Mouse (Mus musculus): ENCODE results near the gene Kat6b. TPM values are rescaled to one million over a fixed set of nuclear protein-coding genes. Genes with fewer than 3 reads are reported as not detected.
A peak's percentile ranks its signal among the peaks of the same experiment; 100 is the strongest.

Kat6b gene
- polyA plus RNA-seq, 1 experiment from 2014 or later, result 8.1 TPM

DNA sequence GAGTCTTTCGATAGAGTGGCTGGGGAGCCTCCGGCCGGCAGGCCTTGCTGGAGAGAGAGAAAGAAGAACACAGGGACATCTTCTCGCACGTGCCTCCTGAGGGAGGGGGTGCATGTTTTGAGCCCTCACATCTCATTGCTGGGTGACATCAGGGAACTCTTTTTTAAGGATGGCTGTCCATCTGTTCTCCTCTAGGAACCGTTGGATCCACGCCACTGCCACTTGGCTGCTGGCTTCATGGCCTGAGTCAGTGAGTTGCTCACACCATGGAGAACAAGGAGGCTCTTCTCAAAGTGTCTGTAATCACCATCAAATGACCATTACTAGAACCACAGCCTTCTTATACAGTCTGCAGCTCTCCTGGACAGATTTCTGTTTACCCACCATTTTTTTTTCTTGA, 108.4 kb downstream of the Kat6b start:
- DNase-seq (ENCODE audit: low spot score), result no peak

DNA sequence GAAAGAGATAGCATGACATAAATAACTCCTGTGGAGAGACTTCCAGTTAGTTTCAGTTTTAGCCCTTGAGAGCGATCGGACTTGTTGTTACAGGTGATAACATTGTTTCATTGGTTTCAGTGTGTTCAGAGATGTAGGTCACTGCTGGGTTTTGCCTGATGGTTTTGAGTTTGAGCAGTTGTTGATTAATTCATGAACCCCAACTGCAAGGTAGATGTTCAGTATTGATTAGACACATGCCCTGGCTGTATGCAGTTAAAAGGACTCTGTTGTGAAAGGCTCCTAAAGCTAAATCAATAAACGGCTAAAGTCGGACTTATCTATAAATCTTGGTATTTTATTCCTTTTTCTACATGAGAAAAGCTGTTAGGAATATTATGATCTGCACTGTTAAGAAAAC, 109.0 kb downstream of the Kat6b start:
- no peak for DNase-seq (ENCODE audit: low spot score)

DNA sequence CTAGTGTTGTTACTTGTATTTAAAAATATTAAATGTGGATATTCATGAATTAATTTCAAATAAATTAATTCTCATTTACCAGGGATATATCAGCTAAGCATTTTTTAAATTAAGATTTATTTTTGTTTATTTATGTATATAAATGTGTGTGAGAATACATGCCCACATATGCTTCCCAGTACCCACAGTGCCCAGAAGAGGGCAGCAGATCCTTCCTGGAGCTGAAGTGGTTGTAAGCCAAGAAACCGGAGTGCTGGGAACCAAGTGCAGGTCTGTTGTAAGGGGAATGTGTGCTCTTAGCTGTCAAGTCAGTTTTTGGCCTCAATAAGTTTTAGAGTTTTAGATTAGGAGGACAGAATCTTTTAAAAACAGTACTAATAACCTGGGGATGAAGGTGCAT, 110.9 kb downstream of the Kat6b start:
- DNase-seq (ENCODE audit: low spot score), result no peak

DNA sequence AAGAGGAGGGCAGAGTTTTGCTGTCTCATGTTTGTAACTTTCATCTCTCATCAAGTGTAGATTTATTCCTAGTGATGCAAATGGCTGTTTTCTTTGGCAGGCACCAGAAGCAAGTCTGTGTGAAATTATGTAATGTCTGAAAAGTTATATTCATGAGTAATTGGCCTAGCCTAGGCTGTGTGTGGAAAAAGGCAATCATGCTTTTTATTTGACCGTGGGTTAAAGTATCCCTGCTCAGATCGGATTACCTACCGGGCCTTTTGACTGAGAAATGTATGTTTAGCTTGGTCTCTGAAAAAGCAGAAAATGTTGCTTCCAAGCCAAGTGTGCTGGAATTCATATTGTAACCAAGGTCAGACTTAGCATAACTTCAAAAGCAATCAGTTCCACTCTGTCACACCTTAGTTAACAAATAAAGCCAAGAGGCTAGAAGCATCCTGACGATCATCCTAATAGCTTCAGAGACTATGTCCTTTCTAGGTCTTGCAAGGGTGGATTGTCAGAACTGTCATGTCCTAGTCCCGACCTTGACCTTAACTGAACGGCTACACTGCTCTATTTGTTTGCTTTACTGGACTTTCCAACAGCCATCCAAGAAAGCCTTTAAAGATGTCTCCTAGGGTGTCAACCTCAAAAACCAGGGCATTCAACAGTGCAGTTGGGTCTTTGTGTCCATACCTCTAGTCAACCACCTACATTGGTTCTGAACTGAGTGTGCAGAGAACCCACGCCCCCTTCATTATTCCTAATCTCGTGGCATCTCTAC, 111.9 kb downstream of the Kat6b start:
- DNase-seq (ENCODE audit: low spot score), result no peak

DNA sequence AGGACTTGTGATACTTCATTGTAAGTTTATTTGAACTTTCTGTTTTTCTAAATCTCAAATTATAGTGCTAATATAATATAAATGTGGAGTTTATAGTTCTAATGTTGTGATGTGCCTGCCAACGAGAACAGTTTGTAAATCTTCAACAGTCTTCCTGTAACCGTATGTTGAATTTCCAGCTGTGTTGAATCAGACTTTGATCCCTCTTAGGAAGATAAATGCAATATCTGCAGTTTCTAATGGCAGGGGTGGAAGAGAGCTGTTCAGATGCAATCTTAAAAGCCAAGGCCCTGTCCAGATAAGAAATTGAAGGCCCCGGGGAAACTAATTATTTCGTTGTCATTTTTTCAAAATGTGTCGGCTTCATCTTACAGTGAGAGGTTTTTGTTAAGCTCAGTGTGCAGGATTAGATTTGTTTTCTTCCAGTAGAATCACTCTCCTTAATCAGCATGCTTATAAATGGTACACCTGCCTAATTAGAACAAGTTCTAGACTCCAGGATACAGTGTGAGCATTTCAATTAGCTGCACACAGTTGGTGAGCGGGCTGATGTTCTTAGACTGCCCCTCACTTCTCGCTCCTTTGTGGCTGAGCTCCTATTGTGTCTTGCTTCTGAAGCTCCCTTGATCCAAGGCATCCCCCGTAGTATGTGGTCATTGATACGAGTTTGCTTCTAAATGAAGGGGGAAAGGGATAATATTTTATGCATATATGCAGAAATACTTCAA, 118.4 kb downstream of the Kat6b start:
- DNase-seq (ENCODE audit: low spot score), result no peak

DNA sequence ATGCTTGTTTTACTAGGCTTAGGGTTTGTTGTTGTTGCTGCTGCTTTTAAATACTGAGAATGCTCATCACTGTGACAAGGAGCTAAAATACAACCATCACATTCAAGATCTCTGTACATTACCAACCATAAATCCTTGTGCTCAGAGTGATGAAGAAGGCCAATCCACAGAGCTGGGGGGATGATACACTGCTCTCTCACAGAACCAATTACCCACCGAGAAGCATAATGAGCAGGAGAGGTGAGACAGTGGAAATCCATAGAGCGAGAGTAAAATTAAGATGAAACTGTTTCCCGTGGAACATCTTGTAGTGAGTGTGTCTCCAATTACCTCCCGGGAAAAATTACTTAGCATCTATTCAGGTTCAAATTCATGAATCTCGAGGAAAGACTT, 118.9 kb downstream of the Kat6b start:
- DNase-seq (ENCODE audit: low spot score), result no peak

DNA sequence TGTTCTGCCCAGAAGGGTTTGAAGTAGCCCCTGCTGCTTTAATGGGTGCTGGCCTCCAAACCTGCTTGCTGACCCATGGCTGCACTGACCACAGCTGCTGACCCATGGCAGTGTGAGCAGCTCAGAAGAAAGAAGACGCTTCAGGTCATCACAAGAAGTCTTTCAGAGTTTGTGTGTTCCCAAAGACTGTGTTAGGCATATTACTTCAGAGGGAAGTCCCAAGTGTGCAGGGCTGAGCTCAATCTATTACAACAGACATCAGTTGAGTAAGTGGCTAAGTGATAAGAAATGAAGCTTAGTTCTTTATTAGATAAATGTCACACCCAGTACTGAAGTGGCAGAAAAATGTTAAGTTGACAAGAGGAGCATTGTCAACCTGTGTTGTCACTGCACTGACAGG, 119.4 kb downstream of the Kat6b start:
- no peak for DNase-seq (ENCODE audit: low spot score)

DNA sequence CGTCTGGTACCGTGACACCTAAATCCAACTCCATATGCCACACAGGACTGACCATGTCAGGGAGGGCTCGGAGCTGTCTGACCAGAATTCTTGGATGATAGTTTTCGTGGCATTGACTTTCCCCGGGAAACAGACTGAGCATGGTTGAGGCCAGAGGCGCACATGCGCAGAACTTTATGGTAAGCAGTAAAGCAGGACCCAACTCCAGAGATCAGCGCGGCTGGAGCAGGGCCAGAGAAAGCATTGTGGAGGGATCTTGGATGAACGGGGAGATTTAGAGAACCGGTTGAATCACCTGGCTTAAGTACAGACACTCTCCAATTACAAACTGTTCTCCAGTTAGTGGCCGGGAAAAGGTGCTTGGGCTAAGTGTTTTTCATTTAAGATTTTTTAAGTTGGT, 120.9 kb downstream of the Kat6b start:
- DNase-seq (ENCODE audit: low spot score), result no peak

DNA sequence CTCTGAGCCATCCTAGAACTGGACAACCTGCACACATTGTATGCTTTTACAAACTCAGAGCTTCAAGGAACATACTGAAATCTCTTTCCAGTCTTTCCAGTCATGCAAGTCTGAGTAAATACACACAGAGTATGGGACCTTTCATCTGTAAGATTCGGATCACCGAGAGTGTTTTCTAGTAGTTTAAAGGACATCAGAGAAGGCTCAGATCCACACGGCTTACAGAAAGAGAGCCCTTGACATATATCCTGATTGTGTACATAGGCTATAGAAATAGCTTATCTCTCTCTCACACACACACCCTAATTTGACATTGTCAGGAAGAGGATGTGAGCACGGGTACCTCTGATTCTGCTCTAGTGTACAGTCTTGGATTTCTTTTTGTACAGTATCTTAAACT, 121.7 kb downstream of the Kat6b start:
- DNase-seq (ENCODE audit: low spot score), result no peak

DNA sequence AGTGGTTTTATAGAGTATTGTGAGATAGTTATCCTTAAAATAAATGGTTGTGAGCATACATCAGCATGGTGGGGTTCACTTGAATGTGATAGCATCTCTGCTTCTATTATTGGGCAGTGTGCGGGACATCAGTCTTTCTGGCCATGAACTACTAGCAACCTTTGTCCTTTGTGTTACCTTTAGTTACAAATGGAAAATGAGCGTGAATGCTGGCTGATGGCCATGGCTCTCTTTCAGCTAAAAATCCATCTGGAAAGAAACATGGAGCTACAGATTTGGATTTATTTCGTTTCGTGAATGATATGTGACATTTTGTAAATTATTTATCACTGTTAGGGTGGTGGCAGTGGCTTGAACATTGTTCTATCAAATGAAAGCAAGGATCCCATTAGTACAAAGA, 126.5 kb downstream of the Kat6b start:
- DNase-seq (ENCODE audit: low spot score), result no peak

DNA sequence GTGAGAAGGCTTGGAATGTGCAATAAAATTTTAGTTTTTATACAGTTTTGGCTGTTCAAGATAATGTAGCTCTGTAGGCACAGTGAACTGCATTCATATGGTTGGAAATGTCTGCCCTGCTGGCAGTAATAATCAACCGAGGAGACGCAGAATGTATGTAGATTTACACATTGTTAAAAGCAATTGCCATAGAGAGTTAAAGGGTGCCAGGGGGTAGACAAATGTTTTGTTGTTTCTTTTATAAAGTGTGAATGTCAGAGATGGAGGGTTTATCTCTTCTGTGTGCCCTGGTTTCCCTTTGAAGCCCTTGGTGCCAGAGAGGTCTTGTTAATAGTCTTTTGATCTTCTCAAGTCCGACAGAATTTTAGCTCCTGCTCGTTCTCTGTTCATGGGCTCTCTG, 127.7 kb downstream of the Kat6b start:
- DNase-seq (ENCODE audit: low spot score), result no peak

DNA sequence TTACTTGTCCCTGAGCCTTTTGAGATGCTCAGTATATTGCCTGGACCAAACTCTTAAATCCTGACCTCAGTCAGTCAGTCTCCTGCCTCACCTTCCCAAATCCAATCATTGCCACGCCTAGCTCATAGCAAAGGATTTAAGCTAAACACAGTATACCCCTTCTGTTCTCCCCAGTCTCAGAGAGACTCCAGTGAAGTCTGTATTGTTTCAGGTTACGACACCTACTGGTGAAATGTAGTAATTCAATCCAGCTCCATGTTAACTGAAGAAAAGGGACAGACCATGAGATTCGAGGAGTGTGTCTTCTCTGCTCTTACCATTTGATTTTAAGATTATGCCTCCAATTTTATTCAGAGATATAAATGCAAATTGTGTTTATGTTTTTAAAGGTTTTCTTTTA, 129.0 kb downstream of the Kat6b start:
- peak; percentile 74 for DNase-seq (ENCODE audit: low spot score)

DNA sequence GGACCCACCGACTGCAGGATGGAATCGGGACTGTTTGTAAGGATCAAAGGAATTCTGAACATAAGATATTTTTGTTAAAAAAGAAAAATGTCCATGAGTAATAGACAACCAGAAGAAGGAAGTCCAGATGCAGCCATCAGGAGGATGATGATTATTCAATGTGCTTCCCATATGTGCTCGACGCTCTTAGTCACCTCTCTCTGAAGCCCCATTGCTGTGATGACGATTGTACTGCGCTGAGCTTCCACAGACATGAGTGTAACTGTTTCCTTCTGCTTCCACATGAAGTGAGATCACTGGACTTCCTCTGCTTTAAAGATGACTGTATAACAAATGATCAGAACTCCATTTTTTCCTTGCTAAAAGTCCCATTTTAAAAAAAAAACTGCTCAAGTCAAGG, 131.8 kb downstream of the Kat6b start:
- no peak for DNase-seq (ENCODE audit: low spot score)

DNA sequence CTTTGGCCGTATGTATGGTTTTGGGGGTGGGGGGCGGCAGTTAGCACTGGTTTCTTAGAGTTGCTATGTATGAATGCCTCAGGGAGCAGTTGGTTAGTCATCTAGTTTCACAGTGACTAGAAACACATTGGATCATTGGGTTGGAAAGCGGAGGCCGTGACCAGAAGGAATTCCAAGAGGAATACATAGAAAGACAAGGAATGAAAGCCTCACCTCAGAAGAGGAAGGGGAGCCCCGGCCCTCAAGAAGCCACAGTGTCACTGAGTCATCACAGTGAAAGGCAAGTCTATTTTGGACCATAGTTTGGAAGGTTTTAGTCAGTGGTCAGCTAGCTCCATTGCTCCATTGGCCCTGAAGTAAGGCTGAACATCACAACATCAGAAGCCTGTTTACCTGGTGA, 132.9 kb downstream of the Kat6b start:
- no peak for DNase-seq (ENCODE audit: low spot score)

DNA sequence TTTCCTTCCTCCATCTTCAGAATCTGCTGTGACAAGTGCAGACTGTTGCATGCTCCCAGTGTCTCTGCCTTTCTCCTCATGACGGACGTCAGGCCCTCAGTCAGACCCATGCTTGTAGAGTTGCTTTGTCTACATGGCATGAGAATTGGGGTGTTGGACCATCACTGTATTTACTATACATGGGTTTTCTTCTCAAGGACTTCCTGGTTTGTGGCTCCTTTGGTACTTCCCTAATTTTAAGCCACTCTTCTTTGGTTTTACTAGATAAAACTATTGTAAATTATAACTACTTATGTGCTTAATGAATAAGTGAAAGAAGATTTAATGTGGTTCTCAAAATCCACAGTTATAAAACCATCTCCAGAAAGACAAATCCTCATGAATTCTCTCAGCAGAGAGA, 134.6 kb downstream of the Kat6b start:
- DNase-seq (ENCODE audit: low spot score), result no peak

DNA sequence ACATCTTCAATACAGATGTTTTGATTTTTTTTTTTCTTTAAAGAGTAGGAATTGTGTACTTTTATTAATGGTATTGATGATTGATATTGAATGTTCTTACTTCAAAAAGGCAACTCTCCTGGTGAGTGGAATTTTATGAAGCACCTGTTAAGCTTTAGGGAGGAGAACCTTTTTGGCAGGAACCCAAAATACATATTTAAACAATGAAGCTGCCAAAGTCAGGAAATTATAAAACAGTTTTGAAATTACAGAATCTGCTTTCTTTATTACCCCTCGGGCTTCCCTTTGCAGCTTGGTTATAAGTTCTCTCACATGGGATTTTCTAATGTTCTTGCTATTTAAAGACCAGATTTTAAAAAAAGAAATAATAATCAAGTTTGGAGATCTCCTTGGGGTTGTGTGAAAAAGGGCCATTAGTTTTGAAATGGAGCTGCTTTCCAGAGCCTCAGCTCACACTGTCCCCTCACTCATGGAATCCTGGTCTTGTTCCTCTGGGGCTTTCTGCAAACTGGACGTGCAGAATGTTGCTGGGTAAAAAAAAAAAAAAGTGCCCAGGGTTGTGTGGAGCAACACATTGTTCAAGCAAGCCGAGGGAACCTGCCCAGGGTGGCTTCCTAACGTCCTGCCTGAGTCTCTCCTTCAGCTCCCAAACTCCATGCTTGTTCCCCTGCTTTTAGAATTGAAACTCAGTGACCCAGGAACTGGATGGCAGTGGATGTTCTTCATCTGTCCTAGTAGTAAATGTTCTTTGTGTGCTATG, 136.2 kb downstream of the Kat6b start:
- DNase-seq (ENCODE audit: low spot score), result no peak

DNA sequence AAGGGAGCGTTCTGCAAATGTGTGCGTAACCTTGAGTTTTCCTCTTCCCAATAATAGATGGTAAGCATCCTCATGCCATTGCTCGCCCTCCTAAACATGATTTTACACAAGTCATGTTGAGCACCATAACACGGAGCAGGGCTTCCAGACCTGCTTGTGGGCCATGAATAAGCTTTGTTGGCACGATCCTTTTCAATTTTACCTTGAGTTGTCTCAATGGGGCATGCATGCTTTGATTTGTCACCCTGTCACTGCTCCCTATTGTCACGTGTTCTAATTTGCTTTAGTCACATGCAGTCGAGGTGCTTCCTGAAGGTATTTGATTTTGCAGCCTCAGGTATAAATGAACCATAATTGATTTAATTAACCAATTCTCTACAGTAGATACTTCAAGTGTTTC, 138.7 kb downstream of the Kat6b start:
- DNase-seq (ENCODE audit: low spot score), result no peak

DNA sequence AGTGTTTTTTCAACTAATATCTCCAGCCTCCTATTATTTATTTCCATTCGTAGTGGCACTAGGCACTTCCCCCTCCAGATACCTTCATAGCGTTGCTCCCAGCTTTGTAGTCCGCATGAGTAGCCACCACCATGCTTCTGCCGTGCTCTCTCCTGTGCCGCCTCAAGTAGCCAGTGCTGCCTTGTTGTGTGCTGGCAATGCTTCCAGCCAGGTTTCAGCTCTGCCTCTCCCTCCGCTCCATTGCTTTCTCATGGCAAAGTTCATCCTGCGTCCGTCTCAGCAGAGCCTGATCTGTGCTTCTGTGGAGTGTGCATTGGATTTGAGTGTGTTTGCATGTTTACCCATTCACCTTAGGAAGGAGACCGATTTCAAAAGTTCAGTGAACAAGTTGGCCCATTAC, 144.7 kb downstream of the Kat6b start:
- no peak for DNase-seq (ENCODE audit: low spot score)

DNA sequence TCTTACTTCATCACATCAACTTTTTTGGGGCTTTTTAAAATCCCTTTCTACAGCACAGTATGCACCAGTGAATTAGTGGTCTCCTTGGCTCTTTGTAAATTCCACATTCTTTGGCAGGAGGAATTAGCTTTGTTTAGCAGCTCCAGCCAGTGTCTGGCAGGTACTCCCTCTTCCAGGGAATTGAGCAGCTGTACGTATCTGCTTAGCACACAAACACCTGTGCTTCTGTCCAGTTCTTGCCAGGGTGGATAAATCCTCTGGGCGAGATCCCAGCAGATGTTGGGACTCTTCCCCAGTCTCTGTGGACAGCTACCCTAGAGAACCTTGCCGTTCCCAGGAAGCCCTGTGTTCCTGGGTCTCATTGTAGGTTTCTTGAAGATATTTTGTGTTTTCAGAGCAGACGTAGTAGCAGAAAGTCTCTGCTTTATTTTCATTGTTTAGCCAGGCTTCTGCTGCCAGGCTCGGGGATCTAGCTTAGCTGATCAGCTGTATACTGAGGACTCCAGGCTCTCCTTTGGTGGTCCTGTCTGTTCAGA, 150.5 kb downstream of the Kat6b start:
- DNase-seq (ENCODE audit: low spot score), result no peak

DNA sequence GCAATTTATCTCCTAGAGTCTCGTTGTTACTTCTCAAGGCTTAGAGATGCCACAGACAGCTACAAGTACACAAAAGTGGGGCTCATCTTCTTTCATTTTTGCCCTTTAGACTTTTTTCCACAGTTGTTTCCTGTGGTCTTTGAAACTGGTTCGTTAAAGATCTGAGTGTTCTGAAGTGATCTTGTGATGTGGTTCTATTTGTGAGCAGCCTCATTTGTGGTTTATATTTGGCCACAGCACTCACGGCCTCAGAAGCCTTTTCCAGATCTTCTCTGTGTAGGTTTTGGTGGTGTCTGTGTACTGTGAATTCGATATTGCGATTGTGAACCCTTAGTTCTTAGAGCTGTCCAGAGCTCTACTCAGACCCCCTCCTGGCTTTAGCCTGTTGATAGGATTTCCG, 155.3 kb downstream of the Kat6b start:
- DNase-seq (ENCODE audit: low spot score), result peak; percentile 51

DNA sequence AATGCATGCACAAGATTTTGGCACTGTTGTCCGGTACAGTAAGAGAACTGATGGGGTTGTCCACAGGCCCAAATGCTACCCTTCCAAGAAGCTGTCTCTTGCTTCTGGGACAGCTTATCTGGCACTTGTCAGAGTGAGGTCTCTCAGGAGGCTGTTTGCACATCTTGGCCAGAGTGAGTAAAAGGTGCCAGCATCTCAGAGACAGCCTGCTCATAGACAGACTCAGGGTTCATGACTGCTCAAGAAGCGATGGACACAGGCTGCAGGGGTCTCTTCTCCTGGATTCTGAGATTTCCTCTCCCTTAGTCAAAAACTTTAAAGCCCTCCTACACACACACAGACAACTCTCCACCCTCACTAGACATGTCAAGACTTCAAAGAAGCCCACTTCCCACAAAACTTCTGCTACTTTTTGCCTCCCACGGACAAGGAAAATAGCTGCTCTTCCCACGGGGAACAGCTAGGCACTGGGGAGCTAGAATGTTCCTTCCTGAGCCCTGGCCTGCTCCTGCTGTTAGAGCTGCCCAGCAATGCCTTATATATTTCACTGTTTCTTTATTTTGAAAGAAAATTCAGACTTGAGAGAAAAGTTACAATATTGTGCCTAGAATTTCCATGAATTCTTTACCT, 159.7 kb downstream of the Kat6b start:
- no peak for DNase-seq (ENCODE audit: low spot score)

DNA sequence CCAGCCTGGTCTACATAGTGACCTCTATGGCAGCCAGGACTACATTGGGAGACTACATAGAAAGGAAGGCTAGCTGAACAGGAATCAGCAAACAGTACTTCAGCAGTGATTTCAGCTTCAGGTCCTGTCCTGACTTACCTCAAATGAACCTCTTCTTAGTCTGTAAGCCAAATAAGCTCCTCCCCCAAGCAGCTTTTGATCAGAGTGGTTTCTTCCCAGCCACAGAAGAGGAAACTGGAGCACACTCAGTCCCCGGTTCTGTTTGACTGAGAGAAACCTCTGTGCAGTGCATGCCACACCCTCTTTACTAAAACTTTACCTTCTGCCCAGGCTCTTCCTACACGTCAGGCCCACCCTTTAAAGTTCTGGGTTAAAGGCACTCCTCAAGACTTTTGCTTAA, 172.6 kb downstream of the Kat6b start:
- peak; percentile 55 for DNase-seq (ENCODE audit: low spot score)
